Mouse (Mus musculus) MEL (cell line): Measurements from ENCODE around the gene 1520401A03Rik.

Experiments
- CTCF ChIP-seq, 3 experiments: IDR thresholded peaks in 2 of 3; conservative IDR thresholded peaks in 1 of 3; 2 replicates each; pipeline ENCODE4 v1.5.1; 2011 to 2012; ENCODE audit warnings: low read length in 3 of 3, low read depth in 2 of 3, mild to moderate bottlenecking in 2 of 3, improper control_type of control experiment in 1 of 3, inconsistent platforms in 1 of 3, mixed read lengths in 1 of 3, moderate library complexity in 1 of 3; ENCODE audit not compliant: control insufficient read depth in 1 of 3, insufficient read depth in 1 of 3, poor library complexity in 1 of 3, severe bottlenecking in 1 of 3
- POLR2A ChIP-seq, 2 experiments: IDR thresholded peaks; 2 replicates each; pipeline ENCODE4 v1.6.1; 2011 to 2012; ENCODE audit warnings: low read length in 2 of 2, mild to moderate bottlenecking in 2 of 2, control low read depth in 1 of 2, improper control_type of control experiment in 1 of 2, low read depth in 1 of 2, moderate library complexity in 1 of 2; ENCODE audit not compliant: control insufficient read depth in 1 of 2, insufficient read depth in 1 of 2, poor library complexity in 1 of 2
- TBP ChIP-seq: IDR thresholded peaks from 2 replicates; pipeline ENCODE4 v1.8.0; 2011; ENCODE audit warnings: low read depth, low read length, improper control_type of control experiment
- USF1 ChIP-seq: IDR thresholded peaks from 2 replicates; pipeline ENCODE4 v1.6.1; 2014; ENCODE audit warnings: low read depth, mild to moderate bottlenecking, inconsistent platforms, low read length, improper control_type of control experiment, moderate library complexity

DNA sequence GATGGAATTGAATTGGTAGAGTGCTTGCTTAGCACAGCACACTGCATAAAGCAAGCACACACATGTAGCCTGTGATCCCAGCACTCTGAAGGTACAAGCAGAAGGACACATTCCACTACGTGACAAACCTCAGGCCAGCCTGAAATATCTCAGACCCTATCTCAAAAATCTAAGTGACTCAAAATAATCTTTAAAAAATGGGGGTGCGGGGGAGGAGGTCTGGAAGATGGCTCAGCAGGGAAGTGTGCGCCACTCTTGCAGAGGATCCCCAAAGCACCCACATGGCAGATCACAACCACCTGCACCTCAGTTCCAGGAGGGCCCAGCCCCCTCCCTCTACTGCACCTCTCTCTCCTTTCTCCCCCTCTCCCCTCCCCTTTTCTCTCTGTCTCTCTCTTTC, 51.1 kb downstream of the 1520401A03Rik start:
- TF ChIP-seq CTCF (IDR thresholded peaks at IDR 0.05 in 2 of 3, conservative IDR thresholded peaks at IDR 0.05 in 1 of 3; ENCODE audit: control insufficient read depth in 1 of 3, insufficient read depth in 1 of 3, low read depth in 2 of 3, low read length in 3 of 3, poor library complexity in 1 of 3, severe bottlenecking in 1 of 3), result no peak
- TF ChIP-seq USF1, result no peak
- TF ChIP-seq POLR2A (IDR thresholded peaks at IDR 0.05; ENCODE audit: control insufficient read depth in 1 of 2, insufficient read depth in 1 of 2, low read depth in 1 of 2, low read length in 2 of 2, poor library complexity in 1 of 2), result no peak
- TF ChIP-seq TBP, result no peak
